Mouse (Mus musculus) R1 (cell line): ENCODE measurements around the gene Zc3h18.

Experiments used
- DNase-seq: peaks from one replicate; pipeline ENCODE4 v3.0.0-alpha.2; 2018; ENCODE audit warnings: low read depth, low spot score

Gene Zc3h18

DNA sequence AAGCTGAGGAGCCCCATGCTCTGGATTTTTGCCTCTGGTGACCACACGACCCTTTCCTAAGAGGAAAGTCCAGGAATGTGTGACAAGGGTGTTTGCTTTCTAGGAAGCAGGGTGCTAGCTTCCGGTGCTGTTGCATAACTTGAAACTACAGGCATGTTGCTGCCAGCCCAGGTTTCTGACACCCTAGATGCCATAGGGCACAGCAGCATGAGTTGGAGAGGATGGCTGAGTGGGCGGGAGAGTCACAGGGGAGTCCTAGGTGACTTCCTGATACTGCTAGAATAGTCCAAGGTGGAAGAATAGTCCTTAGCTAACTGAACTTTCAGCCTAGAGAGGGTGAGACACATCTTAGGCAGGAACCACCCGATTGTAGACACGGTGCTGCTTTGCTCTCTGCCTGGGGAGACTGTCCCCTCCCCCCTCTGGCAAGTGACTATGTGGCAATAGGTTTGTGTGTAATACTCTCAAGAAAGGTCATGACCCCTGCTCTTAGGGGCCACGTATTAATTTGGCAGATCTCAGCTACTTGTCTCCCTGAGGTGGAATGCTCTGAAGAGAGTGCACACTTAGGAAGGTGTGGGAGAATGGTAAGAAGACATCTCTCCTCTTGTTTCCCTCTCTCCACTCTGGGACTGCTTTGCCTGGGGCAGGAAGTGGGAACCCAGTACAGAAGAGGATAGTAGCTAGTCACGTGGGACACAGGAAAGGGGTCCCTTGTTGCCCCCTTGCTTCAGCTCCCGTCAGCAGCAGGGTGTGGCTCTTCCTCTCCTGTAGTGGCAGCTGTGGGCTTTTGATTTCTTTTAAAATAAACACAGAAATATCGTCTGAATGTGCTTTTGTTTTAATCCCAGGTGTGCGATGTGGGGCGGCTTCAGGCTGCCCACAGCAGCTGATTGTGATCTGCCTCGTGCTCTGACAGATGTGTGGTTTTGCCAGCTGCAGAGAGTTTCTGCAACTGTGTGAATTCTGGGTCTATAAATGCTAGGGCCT is 87.5 kb downstream of the Zc3h18 start:
- no peak for DNase-seq

DNA sequence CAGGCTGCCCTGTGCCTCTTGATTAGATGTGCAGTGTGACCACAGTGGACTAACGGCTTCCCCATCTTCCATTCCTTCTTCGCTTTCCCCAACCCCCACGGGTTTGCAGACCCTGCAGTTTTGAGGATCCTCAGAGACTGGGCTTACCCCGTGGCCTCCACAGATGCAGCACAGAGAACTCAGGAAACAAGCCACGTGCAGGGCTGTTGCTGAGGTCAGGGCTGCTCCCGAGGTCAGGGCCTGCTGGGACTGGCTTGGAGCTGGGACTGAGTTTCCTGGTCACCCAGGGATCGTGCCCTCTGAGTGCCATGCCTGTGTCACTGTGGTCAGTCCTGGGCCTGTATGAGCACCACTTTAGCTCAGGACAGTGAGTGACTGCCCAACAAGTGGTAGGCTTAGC is 88.6 kb downstream of the Zc3h18 start:
- DNase-seq: no peak
